Comparison of ENCODE assay signal across 12 mouse cellular contexts in genomic region chr12:101807400-101807799, GRCm38 (mm10). TPM values are rescaled to one million over a fixed set of nuclear protein-coding genes. Genes with fewer than 3 reads are reported as not detected.
DNase-seq lines count a peak whose midpoint lies in the region; ATAC-seq and TF ChIP-seq lines count a peak whose summit lies in the region.
"Had no signal": no experiment of that assay in that cellular context is flagged by ENCODE, and none has a peak within 500 bp of the region (broad histone marks: within the 10 kb centered on the region; RNA-seq: fewer than 3 reads in every experiment).

No protein-coding gene starts in this region.

- H3K36me3 ChIP-seq in heart, embryonic 11.5 days (ENCODE audit: control insufficient read depth, insufficient read depth, low read length) = no peaks in the 10 kb centered on the region
- H3K36me3 ChIP-seq in lung, embryonic 14.5 days (ENCODE audit: insufficient read depth) = no peaks in the 10 kb centered on the region
- no peaks in the 10 kb centered on the region for H3K36me3 ChIP-seq in forebrain, embryonic 11.5 days (ENCODE audit: control insufficient read depth, insufficient read depth, low read length)

- DNase-seq in heart, adult 9 months (ENCODE audit: low spot score in 2 of 2) = peak; percentile 26 to 45
- DNase-seq in adipocyte (ENCODE audit: low spot score) = peak; percentile 61
- peak; percentile 31 for DNase-seq in gastrocnemius, postnatal 25 days
- peak; percentile 52 for DNase-seq in lung, embryonic 14.5 days
- no peak for DNase-seq in forebrain, embryonic 11.5 days (ENCODE audit: low spot score)
- no peak for DNase-seq in right cerebral cortex, postnatal 14 days
- DNase-seq in urinary bladder, adult 18-20 months (ENCODE audit: low spot score in 2 of 2) = no peak
- DNase-seq: cerebellum, adult 18-20 months; right cerebral cortex, postnatal 4 days; thymus, postnatal 14 days had no signal

- 75% methylated on average over 2 of the region's 2 CpGs for WGBS in heart, embryonic 11.5 days (ENCODE audit: insufficient replicate concordance)
- 66% methylated on average over 2 of the region's 2 CpGs for WGBS in lung, embryonic 14.5 days
- 80% methylated on average over 2 of the region's 2 CpGs for WGBS in forebrain, embryonic 11.5 days

- H3K4me2 ChIP-seq in heart, embryonic 11.5 days = no peak overlapping the region
- no peak overlapping the region for H3K4me2 ChIP-seq in lung, embryonic 14.5 days
- no peak overlapping the region for H3K4me2 ChIP-seq in forebrain, embryonic 11.5 days (ENCODE audit: low read depth, low read length, severe bottlenecking)

- H3K4me3 ChIP-seq in heart, embryonic 11.5 days (ENCODE audit: low read depth, low read length) = no peak overlapping the region
- H3K4me3 ChIP-seq in lung, embryonic 14.5 days (ENCODE audit: low read depth, low read length) = no peak overlapping the region
- no peak overlapping the region for H3K4me3 ChIP-seq in forebrain, embryonic 11.5 days (ENCODE audit: low read depth, low read length)
- H3K4me3 ChIP-seq: megakaryocyte, embryonic 14.5 days had no signal

- TF ChIP-seq CTCF in lung, embryonic 14.5 days (IDR thresholded peaks at IDR 0.05; ENCODE audit: low read depth) = no peak; the same call in 1 of the 2 replicates

- no peak overlapping the region for H3K9ac ChIP-seq in heart, embryonic 11.5 days (ENCODE audit: low read depth, low read length)
- no peak overlapping the region for H3K9ac ChIP-seq in lung, embryonic 14.5 days
- no peak overlapping the region for H3K9ac ChIP-seq in forebrain, embryonic 11.5 days (ENCODE audit: low read length)

- ATAC-seq in heart, embryonic 11.5 days (replicated peaks; ENCODE audit: insufficient number of reproducible peaks, low FRiP score, low TSS enrichment) = no peak
- peak; percentile 64 for ATAC-seq in lung, embryonic 14.5 days (ENCODE audit: insufficient read depth)
- ATAC-seq in forebrain, embryonic 11.5 days (replicated peaks; ENCODE audit: low FRiP score) = no peak

- no peaks in the 10 kb centered on the region for H3K4me1 ChIP-seq in heart, embryonic 11.5 days (ENCODE audit: control insufficient read depth, insufficient read depth, low read length)
- no peaks in the 10 kb centered on the region for H3K4me1 ChIP-seq in lung, embryonic 14.5 days (ENCODE audit: insufficient read depth)
- H3K4me1 ChIP-seq in forebrain, embryonic 11.5 days (replicated peaks; ENCODE audit: control insufficient read depth, insufficient read depth, low read length) = no peaks in the 10 kb centered on the region
- H3K4me1 ChIP-seq: megakaryocyte, embryonic 14.5 days had no signal

- H3K9me3 ChIP-seq in heart, embryonic 11.5 days (replicated peaks; ENCODE audit: control insufficient read depth, low read length) = no peaks in the 10 kb centered on the region
- H3K9me3 ChIP-seq in lung, embryonic 14.5 days (ENCODE audit: low read depth, low read length) = no peaks in the 10 kb centered on the region
- no peaks in the 10 kb centered on the region for H3K9me3 ChIP-seq in forebrain, embryonic 11.5 days (ENCODE audit: control insufficient read depth, low read length)
- H3K9me3 ChIP-seq: megakaryocyte, embryonic 14.5 days had no signal

- no peak overlapping the region for H3K27ac ChIP-seq in heart, embryonic 11.5 days (ENCODE audit: low read depth, low read length)
- H3K27ac ChIP-seq in lung, embryonic 14.5 days (ENCODE audit: low read depth) = no peak overlapping the region
- H3K27ac ChIP-seq in forebrain, embryonic 11.5 days (ENCODE audit: low read depth, low read length) = no peak overlapping the region

- H3K27me3 ChIP-seq in heart, embryonic 11.5 days (ENCODE audit: control insufficient read depth, insufficient read depth, low read length) = no peaks in the 10 kb centered on the region
- no peaks in the 10 kb centered on the region for H3K27me3 ChIP-seq in lung, embryonic 14.5 days (ENCODE audit: insufficient read depth, low read length)
- no peaks in the 10 kb centered on the region for H3K27me3 ChIP-seq in forebrain, embryonic 11.5 days (ENCODE audit: control insufficient read depth, insufficient read depth, low read length)

RNA-seq across cellular contexts. Expression of gene Fbln5, which starts 11.5 kb away (rescaled TPM):
- polyA plus RNA-seq in heart, embryonic 11.5 days (2014; fragmentation: Nextera tagmentation; extraction: Ambion mirVana) = 24.7 and 34.2 TPM in 2 replicates
- 10 to 100 TPM; 17.7 to 18.9 TPM for total RNA-seq in gastrocnemius, postnatal 25 days (2021)
- polyA plus RNA-seq in lung, embryonic 14.5 days (2014; fragmentation: Nextera tagmentation; extraction: Ambion mirVana) = 66.9 and 77.1 TPM in 2 replicates
- polyA plus RNA-seq in forebrain, embryonic 11.5 days (2014; fragmentation: Nextera tagmentation; extraction: Ambion mirVana) = 9.2 and 12.2 TPM in 2 replicates

Comparison
In these comparisons a context has a peak if more than half of its experiments do, and no peak if none do; other contexts are left out.
1. DNase-seq: peak in heart, adult 9 months (2 of 2), adipocyte (single experiment), gastrocnemius, postnatal 25 days (single experiment) and lung, embryonic 14.5 days (single experiment); none in forebrain, embryonic 11.5 days (single experiment), right cerebral cortex, postnatal 14 days (single experiment) and urinary bladder, adult 18-20 months (0 of 2).